Mouse (Mus musculus): ENCODE results near the gene Gfy. TPM values are rescaled to one million over a fixed set of nuclear protein-coding genes. Genes with fewer than 3 reads are reported as not detected.
A peak's percentile ranks its signal among the peaks of the same experiment; 100 is the strongest.

Gene Gfy
- polyA plus RNA-seq, 1 experiment from 2014 or later = not detected

Small RNAs within 50 kb of the gene (microRNA-seq; reads per million reads assigned to microRNA genes)
- gene Mir5121 (47.3 reads per million, percentile 42 among the genes with 10 or more reads in this experiment), gene Mir7055 (not detected)

Other genes with a start within 250 kb of the Gfy start
- gene Tsks, start 236.4 kb downstream of the Gfy start, polyA plus RNA-seq (2015; fragmentation: Nextera tagmentation; extraction: Ambion mirVana) = 0.07 and 0.22 TPM in 2 replicates
- 1.9 and 2.3 TPM in 2 replicates for gene Cpt1c, start 204.7 kb downstream of the Gfy start, polyA plus RNA-seq (2015; fragmentation: Nextera tagmentation; extraction: Ambion mirVana)
- 214 and 220 TPM in 2 replicates for gene Prmt1, start 193.0 kb downstream of the Gfy start, polyA plus RNA-seq (2015; fragmentation: Nextera tagmentation; extraction: Ambion mirVana)
- 41.0 and 42.4 TPM in 2 replicates for gene Irf3, start 181.9 kb downstream of the Gfy start, polyA plus RNA-seq (2015; fragmentation: Nextera tagmentation; extraction: Ambion mirVana)
- gene Bcl2l12, start 180.9 kb downstream of the Gfy start, polyA plus RNA-seq (2015; fragmentation: Nextera tagmentation; extraction: Ambion mirVana) = 18.2 and 20.1 TPM in 2 replicates
- 10.4 and 11.8 TPM in 2 replicates for gene Scaf1, start 163.2 kb downstream of the Gfy start, polyA plus RNA-seq (2015; fragmentation: Nextera tagmentation; extraction: Ambion mirVana)
- 14.4 and 15.0 TPM in 2 replicates for gene Rras, start 161.6 kb downstream of the Gfy start, polyA plus RNA-seq (2015; fragmentation: Nextera tagmentation; extraction: Ambion mirVana)
- gene Prr12, start 126.7 kb downstream of the Gfy start, polyA plus RNA-seq (2015; fragmentation: Nextera tagmentation; extraction: Ambion mirVana) = 1.7 and 2.2 TPM in 2 replicates
- 31.5 and 32.0 TPM in 2 replicates for gene Nosip, start 117.1 kb downstream of the Gfy start, polyA plus RNA-seq (2015; fragmentation: Nextera tagmentation; extraction: Ambion mirVana)
- 7.1 and 7.8 TPM in 2 replicates for gene Prrg2, start 116.9 kb downstream of the Gfy start, polyA plus RNA-seq (2015; fragmentation: Nextera tagmentation; extraction: Ambion mirVana)
- 35.6 and 38.7 TPM in 2 replicates for gene Rcn3, start 87.3 kb downstream of the Gfy start, polyA plus RNA-seq (2015; fragmentation: Nextera tagmentation; extraction: Ambion mirVana)
- 29.2 and 31.9 TPM in 2 replicates for gene Fcgrt, start 75.7 kb downstream of the Gfy start, polyA plus RNA-seq (2015; fragmentation: Nextera tagmentation; extraction: Ambion mirVana)
- 1,277 and 1,372 TPM in 2 replicates for gene Rps11, start 55.1 kb downstream of the Gfy start, polyA plus RNA-seq (2015; fragmentation: Nextera tagmentation; extraction: Ambion mirVana)
- gene Rpl13a, start 50.8 kb downstream of the Gfy start, polyA plus RNA-seq (2015; fragmentation: Nextera tagmentation; extraction: Ambion mirVana) = 972 and 1,063 TPM in 2 replicates
- 0.12 and 0.37 TPM in 2 replicates for gene Gm45713, start 43.3 kb downstream of the Gfy start, polyA plus RNA-seq (2015; fragmentation: Nextera tagmentation; extraction: Ambion mirVana)
- gene Flt3l, start 43.1 kb downstream of the Gfy start, polyA plus RNA-seq (2015; fragmentation: Nextera tagmentation; extraction: Ambion mirVana) = 4.5 and 5.4 TPM in 2 replicates
- gene Pih1d1, start 25.3 kb downstream of the Gfy start, polyA plus RNA-seq (2015; fragmentation: Nextera tagmentation; extraction: Ambion mirVana) = 51.7 and 54.8 TPM in 2 replicates
- 28.0 and 30.3 TPM in 2 replicates for gene Aldh16a1, start 25.0 kb downstream of the Gfy start, polyA plus RNA-seq (2015; fragmentation: Nextera tagmentation; extraction: Ambion mirVana)
- gene Slc17a7, start 15.6 kb downstream of the Gfy start, polyA plus RNA-seq (2015; fragmentation: Nextera tagmentation; extraction: Ambion mirVana) = not detected in 2 replicates
- not detected in 2 replicates for gene Pth2, start 1.4 kb upstream of the Gfy start, polyA plus RNA-seq (2015; fragmentation: Nextera tagmentation; extraction: Ambion mirVana)
- gene Ccdc155, start 25.3 kb upstream of the Gfy start, polyA plus RNA-seq (2015; fragmentation: Nextera tagmentation; extraction: Ambion mirVana) = 0.07 and 0.14 TPM in 2 replicates
- 2.6 and 2.8 TPM in 2 replicates for gene Dkkl1, start 32.6 kb upstream of the Gfy start, polyA plus RNA-seq (2015; fragmentation: Nextera tagmentation; extraction: Ambion mirVana)
- gene Tead2, start 36.2 kb upstream of the Gfy start, polyA plus RNA-seq (2015; fragmentation: Nextera tagmentation; extraction: Ambion mirVana) = 11.8 and 12.0 TPM in 2 replicates
- gene Cd37, start 59.5 kb upstream of the Gfy start, polyA plus RNA-seq (2015; fragmentation: Nextera tagmentation; extraction: Ambion mirVana) = 10.3 and 10.8 TPM in 2 replicates
- not detected in 2 replicates for gene Slc6a16, start 61.5 kb upstream of the Gfy start, polyA plus RNA-seq (2015; fragmentation: Nextera tagmentation; extraction: Ambion mirVana)
- gene Slc6a21, start 97.9 kb upstream of the Gfy start, polyA plus RNA-seq (2015; fragmentation: Nextera tagmentation; extraction: Ambion mirVana) = not detected in 2 replicates
- gene Trpm4, start 154.2 kb upstream of the Gfy start, polyA plus RNA-seq (2015; fragmentation: Nextera tagmentation; extraction: Ambion mirVana) = 0.85 and 1.3 TPM in 2 replicates
- gene Hrc, start 155.7 kb upstream of the Gfy start, polyA plus RNA-seq (2015; fragmentation: Nextera tagmentation; extraction: Ambion mirVana) = 0.12 and 0.15 TPM in 2 replicates
- 0.24 and 0.25 TPM in 2 replicates for gene Ppfia3, start 187.4 kb upstream of the Gfy start, polyA plus RNA-seq (2015; fragmentation: Nextera tagmentation; extraction: Ambion mirVana)
- not detected in 2 replicates for gene Lin7b, start 191.0 kb upstream of the Gfy start, polyA plus RNA-seq (2015; fragmentation: Nextera tagmentation; extraction: Ambion mirVana)
- 108 and 129 TPM in 2 replicates for gene Snrnp70, start 216.2 kb upstream of the Gfy start, polyA plus RNA-seq (2015; fragmentation: Nextera tagmentation; extraction: Ambion mirVana)
- not detected in 2 replicates for gene Kcna7, start 226.1 kb upstream of the Gfy start, polyA plus RNA-seq (2015; fragmentation: Nextera tagmentation; extraction: Ambion mirVana)
- gene Ntf5, start 234.1 kb upstream of the Gfy start, polyA plus RNA-seq (2015; fragmentation: Nextera tagmentation; extraction: Ambion mirVana) = 0.35 and 0.37 TPM in 2 replicates
- not detected in 2 replicates for gene Lhb, start 241.3 kb upstream of the Gfy start, polyA plus RNA-seq (2015; fragmentation: Nextera tagmentation; extraction: Ambion mirVana)